Mouse (Mus musculus): ENCODE measurements at regions not wholly inside any gene's neighbourhood (a gene's known extent, or its start where the extent isn't known, plus 50 kb on each side); places are given as distances from the start of the nearest gene placed in this dataset.

DNA sequence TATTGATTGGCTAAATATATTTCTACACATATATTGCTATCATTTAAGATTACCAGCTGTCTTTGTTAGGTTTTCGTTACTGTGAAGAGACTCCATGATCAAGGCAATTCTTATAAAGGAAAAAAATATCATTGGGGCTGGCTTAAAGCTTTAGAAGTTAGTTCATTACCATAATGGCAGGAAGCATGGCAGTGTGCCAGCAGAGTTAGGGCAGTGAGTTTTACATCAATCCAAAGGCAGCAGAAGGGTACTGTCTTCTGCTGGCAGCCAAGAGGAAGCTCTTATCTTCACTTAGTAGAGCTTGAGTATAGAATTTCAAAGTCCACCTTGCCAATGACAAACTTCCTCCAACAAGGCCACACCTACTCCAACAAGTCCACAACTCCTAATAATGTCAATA is 1744.6 kb upstream of the Adgrl3 start:
- DNase-seq, result peak; percentile 10

DNA sequence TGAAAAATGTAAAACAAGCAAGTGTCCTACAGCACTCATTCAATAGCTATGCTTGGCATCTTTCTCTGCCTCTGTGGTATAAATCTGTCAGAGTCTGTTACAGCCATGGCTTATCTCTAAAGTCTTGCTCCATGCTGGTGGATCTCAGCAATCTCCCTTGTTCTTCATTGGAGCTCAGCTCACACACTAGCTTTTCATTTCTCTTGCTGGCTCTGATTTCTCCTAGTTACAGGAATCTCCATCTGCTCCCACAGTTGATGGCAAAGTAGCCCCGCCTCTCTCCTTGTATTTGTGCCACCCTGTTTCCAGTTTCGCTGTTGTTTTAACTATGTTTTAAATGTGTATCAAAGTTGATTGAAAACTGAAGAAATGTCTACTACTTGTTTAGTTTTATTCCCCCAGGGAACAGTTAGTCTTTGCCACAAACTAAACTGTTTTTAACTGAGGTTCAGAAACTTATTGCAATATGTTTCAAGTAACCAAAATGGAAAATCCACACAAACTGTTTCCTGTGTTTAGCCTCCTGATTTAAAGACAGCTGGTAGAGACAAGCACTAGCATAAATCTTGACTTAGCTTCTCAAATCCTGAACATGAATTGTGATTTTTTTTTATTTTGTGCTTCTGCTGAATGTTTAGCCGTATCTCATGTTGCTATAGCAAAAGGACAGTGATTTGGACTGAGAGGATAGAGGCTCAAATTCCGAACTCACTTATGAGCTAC is 1719.8 kb upstream of the Adgrl3 start:
- peak; percentile 2 for DNase-seq

DNA sequence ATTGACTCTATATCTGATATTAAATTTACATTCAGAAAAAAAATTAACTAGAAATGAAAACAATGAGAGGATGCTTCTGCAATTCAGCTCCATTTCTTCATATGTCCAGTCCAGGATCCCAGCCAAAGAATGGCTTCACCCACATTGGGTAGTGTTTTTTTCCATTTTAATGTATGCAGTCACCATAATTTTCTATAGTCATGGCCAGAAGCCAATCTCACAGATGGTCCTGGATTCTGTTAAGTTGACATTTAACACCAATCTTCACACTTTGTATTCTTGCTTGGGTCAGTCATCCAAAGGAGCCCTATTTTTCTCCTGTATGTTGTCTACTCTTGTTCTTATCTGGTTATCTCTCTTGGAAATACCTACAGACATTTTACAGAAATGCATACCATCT is 1713.8 kb upstream of the Adgrl3 start:
- DNase-seq, result no peak
